Mouse (Mus musculus) right cerebral cortex, postnatal 4 days (tissue): ENCODE measurements around the gene Comp.

Source experiments
- DNase-seq: peaks from one replicate; pipeline ENCODE4 v3.0.0-alpha.2; 2022

Comp gene

GRCm38 (mm10) chr8:70353194-70353817, 20.1 kb upstream of the Comp start, which contains the start of gene Upf1:
Gene Upf1 (minus strand): TSS chr8:70353278.
- DNase-seq, result peak; percentile 100

- no peak for DNase-seq
Measured at GRCm38 (mm10) chr8:70354004-70354403, 19.4 kb upstream of the Comp start.

DNA sequence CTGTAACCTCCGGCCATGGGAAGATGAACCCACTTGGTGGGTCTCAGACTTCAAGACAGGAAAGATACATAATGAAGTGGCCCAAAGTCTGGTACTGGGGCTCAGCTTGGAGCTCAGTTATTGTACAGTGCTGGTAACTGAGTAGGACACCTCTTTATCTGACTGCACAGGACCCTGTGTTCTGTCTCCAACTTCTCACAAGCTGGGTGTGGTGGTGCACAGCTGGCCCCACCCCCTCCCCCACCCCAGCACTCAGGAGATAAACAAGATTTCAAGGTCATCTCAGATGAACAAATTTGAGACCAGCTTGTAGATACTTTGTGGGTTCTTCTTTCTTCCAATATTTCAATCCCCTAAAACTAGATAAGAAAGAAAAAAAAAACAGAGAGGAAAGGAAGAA, 17.2 kb upstream of the Comp start:
- no peak for DNase-seq

GRCm38 (mm10) chr8:70359411-70359810, 13.9 kb upstream of the Comp start:
- no peak for DNase-seq

- DNase-seq, result no peak
Measured at GRCm38 (mm10) chr8:70360769-70361168, 12.6 kb upstream of the Comp start.

DNA sequence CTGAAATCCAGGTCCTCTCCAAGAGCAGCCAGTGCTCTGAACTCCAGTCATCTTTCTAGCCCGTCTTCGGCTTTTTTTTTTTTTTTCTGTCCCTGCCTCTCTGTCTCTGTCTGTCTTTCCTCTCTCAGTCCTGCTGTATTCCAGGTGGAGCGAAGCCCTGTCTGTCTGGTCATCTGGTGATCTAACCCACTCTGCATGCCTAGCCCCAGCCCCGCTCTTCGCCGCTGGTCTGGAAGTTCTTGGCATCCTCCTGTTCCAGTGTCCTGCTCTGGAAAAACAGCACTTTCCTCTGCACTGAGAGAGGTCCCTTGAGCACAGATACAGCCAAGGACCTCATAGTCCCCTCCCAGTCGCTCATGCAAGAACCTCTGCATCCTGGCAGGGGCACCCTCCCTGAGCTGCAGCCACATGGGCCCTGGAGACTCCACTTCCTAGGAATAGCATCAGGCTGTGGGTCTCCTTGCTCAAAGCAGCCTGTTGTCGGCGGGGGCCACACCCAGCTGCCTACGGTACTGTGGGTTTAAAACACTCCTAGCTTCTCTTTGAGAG, 11.8 kb upstream of the Comp start:
- DNase-seq, result no peak

DNA sequence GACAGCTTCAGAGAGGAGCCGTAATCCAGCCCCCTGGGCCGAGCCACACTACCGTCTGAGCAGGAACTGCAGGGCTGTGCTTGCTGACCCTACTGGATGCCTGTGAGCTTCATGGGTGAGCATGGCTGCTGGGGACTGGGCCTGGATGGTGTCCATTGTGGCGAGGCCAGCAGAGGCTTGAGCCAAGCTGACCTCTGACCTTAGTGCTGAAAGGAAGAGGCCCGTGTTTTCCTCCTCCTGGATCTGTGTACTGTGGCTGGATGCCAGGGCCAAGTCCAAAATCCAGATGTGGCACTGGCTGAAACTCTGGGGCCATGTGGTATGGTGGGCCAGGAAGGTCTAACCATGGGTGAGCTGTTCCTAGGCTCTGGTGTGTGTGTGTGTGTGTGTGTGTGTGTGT, 9.3 kb upstream of the Comp start:
- DNase-seq, result no peak

DNA sequence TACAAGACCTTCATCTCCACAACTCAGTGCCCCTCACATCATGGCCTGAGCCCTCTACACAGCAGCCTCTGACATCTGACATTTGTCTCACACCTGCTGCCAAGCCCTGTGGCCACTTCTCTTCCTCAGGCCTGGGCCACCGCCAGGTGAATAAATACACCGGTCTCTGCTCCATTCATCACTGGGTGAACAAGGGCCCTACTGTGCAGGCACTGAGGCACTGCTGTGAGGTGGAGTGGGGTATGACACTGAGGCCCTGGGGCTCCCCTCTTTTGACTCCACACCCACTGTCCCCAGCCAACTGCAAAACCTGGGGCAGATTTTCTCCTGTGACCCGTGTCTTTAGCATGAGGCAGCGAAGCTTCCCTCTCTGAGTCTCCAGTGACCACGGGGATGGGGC, 6.8 kb upstream of the Comp start:
- no peak for DNase-seq

DNA sequence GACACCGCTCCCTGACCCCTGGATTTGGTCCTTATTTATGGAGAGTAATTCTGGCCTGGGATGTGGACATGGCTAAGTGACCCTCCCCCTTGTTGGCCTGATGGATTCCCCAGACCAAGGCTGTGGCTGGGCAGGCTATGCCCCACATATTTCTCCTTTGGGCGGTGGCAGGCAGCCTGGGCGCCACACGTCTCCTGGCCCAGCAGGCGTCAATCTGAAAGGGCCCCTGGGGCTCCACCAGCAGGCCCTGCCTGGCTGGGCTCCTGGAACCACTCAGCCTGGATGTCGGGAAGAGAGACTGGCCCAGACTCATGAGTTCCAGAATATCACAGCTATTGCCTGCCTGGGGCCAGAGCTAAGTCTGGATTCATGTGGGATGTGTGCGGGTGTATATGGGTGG, 2.9 kb upstream of the Comp start:
- no peak for DNase-seq

DNA sequence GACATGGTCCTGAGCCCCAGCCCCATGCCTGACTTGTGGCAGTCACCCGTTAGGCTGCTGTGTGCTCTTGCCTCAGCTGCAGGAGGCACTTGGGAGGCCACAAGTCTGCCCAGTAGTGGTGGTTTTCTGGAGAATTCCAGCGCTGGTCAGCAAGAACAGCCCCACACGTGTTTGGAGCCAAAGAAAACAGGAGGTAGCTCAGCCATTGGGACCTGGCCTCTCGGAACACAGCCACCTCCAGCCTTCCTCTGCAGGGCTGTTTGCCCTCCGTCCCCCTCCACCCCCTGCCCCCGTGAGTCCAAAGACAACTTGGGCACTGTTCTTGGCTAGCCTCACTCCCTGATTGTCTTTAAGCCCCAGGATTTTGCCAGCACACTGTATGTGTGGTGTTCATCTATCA, 1.4 kb upstream of the Comp start:
- DNase-seq, result no peak

- DNase-seq, result peak; percentile 43
Measured at GRCm38 (mm10) chr8:70374318-70374927, 1.1 kb downstream of the Comp start.

- no peak for DNase-seq
Measured at GRCm38 (mm10) chr8:70375212-70375859, 2.0 kb downstream of the Comp start.

DNA sequence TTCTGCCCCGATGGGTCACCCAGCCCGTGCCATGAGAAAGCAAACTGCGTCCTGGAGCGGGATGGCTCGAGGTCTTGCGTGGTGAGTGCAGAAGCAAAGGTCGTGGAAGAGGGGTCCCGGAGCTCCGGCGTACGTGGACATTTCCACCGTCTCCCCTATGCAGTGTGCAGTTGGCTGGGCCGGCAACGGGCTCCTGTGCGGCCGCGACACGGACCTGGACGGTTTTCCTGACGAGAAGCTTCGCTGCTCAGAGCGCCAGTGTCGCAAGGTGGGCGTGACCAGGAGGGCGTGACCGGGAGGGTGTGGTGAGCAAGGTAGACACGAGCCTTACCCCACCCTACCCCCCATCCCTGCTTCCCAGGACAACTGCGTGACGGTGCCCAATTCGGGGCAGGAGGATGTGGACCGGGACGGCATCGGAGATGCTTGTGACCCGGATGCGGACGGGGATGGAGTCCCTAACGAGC, 3.0 kb downstream of the Comp start:
- no peak for DNase-seq

- DNase-seq, result no peak
Measured at GRCm38 (mm10) chr8:70377049-70377448, 3.7 kb downstream of the Comp start.

DNA sequence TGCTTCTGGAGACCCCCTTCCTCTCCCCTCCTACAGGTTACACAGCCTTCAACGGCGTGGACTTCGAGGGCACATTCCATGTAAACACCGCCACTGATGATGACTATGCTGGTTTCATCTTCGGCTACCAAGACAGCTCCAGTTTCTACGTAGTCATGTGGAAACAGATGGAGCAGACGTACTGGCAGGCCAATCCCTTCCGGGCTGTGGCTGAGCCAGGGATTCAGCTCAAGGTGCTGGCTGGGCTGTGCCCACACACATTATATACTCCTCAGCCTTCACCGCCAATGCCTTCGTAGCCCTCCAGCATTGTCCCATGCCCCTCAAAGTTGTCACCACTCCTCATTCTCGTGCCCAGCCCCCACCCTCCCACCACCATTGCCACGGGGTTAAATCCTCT, 6.7 kb downstream of the Comp start:
- DNase-seq, result no peak

DNA sequence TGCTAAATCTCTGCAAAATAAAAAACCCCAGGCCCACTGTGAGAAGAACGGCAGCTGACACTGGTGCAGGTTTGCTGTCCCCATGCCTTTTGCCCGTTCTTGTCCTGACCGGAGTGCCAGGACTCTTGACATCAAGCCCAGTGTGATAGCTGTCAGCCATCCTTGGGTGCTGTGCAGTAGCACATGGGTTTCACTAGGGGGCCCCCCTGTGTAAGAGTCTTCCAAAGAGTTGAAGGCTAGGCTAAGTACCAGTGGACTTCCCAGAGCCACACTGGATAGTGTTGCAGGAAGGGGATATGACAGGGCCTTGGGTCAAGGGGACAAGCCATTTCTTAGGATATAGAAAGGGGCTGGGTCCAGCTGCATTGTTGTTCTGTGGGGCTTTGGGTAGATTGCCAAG, 9.9 kb downstream of the Comp start:
- DNase-seq, result peak; percentile 49

- no peak for DNase-seq
Measured at GRCm38 (mm10) chr8:70389678-70390077, 16.3 kb downstream of the Comp start.

DNA sequence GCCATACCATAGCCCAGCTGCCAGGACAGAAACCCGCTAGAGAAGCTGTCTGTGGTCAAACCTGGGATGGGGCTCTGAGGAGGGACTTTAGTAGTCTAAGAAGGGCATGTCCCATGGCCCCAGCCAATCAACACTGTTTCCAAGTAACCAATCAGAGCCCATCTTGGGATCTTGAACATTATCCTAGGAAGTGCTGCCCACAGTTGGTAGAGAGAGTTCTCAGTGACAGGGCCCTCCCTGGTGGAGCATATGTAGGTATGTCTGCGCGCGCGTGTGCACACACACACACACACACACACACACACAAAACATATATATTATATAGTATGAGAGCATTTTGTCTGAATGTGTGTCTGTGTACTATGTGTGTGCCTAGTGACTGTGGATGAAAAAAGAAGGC, 19.7 kb downstream of the Comp start:
- no peak for DNase-seq

DNA sequence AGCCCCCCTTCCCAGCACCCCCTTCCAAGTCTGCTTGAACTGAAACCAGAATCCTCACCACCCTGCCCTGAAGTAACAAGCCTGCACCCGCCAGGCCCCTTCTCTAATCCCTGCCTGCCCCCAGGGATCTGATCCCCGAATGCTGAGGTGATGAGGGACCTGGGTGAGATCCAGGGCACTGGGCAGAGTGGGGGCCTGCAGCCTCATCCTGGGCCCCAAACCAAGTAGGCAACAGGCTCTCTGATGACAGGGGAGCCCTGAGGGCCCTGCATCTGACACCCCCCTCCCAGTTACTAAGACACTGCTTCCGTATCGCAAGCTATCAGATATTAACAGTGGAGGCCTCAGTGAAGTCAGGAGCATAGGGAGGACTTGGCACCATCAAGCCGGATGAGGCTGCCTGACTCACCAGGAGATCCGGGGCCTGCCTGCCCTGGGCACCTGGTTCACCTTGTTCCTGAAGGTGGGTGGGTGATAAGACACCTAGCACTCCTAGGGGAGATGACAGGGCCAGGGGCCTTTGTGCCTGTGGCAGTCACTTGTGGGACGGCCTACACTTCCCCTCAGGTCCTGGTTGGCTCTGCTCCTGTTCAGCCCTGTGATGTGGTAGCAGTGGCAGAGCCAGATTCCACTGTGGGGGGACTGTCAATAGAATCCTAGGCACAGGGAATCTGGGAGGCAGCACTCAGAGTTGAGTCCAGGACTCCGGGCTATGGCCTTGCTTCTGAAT, 21.1 kb downstream of the Comp start:
- no peak for DNase-seq

- no peak for DNase-seq
Measured at GRCm38 (mm10) chr8:70395649-70396048, 22.3 kb downstream of the Comp start.

- no peak for DNase-seq
Measured at GRCm38 (mm10) chr8:70396184-70396583, 22.8 kb downstream of the Comp start.

- DNase-seq, result no peak
Measured at GRCm38 (mm10) chr8:70397611-70398563, 24.5 kb downstream of the Comp start.
